Mouse (Mus musculus) embryonic facial prominence, embryonic 13.5 days (tissue): Measurements from ENCODE around the gene Cngb1. TPM values are rescaled to one million over a fixed set of nuclear protein-coding genes. Genes with fewer than 3 reads are reported as not detected.

Experiments used
- polyA plus RNA-seq: library from polyadenylated mRNA; unstranded; fragments of >200 nt; fragmentation: Nextera tagmentation; extraction: Ambion mirVana; gene quantifications from 2 replicates; pipeline ENCODE4 v1.2.1, GENCODE M21; 2015

The Cngb1 gene
- polyA plus RNA-seq, 1 experiment from 2014 or later: 0.14 TPM

Other genes starting within 250 kb of the Cngb1 start
- 24.7 and 27.5 TPM in 2 replicates for gene Katnb1, start 225.4 kb downstream of the Cngb1 start, polyA plus RNA-seq
- 10.6 and 12.2 TPM in 2 replicates for gene Kifc3, start 103.8 kb downstream of the Cngb1 start, polyA plus RNA-seq
- gene Tepp, start 4.0 kb upstream of the Cngb1 start, polyA plus RNA-seq: 1.0 TPM in 1 of 2 replicates, not detected in the other
- gene Zfp319, start 25.4 kb upstream of the Cngb1 start, polyA plus RNA-seq: 9.7 and 10.9 TPM in 2 replicates
- 44.2 and 45.2 TPM in 2 replicates for gene Usb1, start 25.7 kb upstream of the Cngb1 start, polyA plus RNA-seq
- gene Mmp15, start 45.7 kb upstream of the Cngb1 start, polyA plus RNA-seq: 8.4 and 8.5 TPM in 2 replicates
- 156 and 166 TPM in 2 replicates for gene Cfap20, start 128.3 kb upstream of the Cngb1 start, polyA plus RNA-seq
- 13.5 and 14.6 TPM in 2 replicates for gene Csnk2a2, start 183.5 kb upstream of the Cngb1 start, polyA plus RNA-seq
- 0.21 and 0.74 TPM in 2 replicates for gene Ccdc113, start 227.5 kb upstream of the Cngb1 start, polyA plus RNA-seq